Mouse (Mus musculus) intestine, embryonic 14.5 days (tissue): ENCODE measurements at regions not wholly inside any gene's neighbourhood (a gene's known extent, or its start where the extent isn't known, plus 50 kb on each side); places are given as distances from the start of the nearest gene placed in this dataset.

ENCODE experiments used
- ATAC-seq: fragments of 200-750 bp; cut with Nextera tagmentation; replicated peaks from 2 replicates; pipeline ENCODE4 v1.8.0; 2017; ENCODE audit warnings: low read depth, moderate number of reproducible peaks, moderate TSS enrichment, moderate library complexity; ENCODE audit not compliant: low FRiP score, low TSS enrichment
- DNase-seq: peaks from one replicate; pipeline ENCODE4 v3.0.0-alpha.2; 2018; ENCODE audit warnings: low spot score
- H3K27ac ChIP-seq: fragments of 300-500 bp; sonication (generic); 2 replicates; pipeline ENCODE4 v1.5.1; 2014; ENCODE audit warnings: low read depth, mild to moderate bottlenecking, control low read depth
- H3K27me3 ChIP-seq: fragments of 300-500 bp; sonication (generic); replicated peaks from 2 replicates; pipeline ENCODE4 v1.6.1; 2014; ENCODE audit warnings: low read length, control low read depth; ENCODE audit not compliant: control insufficient read depth, insufficient read depth
- H3K36me3 ChIP-seq: fragments of 300-500 bp; sonication (generic); 2 replicates; pipeline ENCODE4 v1.6.1; 2014; ENCODE audit warnings: low read length, control low read depth; ENCODE audit not compliant: control insufficient read depth, insufficient read depth
- H3K4me1 ChIP-seq: fragments of 300-500 bp; sonication (generic); replicated peaks from 2 replicates; pipeline ENCODE4 v1.6.1; 2014; ENCODE audit warnings: low read length, control low read depth, mixed read lengths; ENCODE audit not compliant: control insufficient read depth, insufficient read depth
- H3K4me2 ChIP-seq: fragments of 300-500 bp; sonication (generic); 2 replicates; pipeline ENCODE4 v1.6.1; 2014; ENCODE audit warnings: low read length
- H3K4me3 ChIP-seq: fragments of 300-500 bp; sonication (generic); 2 replicates; pipeline ENCODE4 v1.5.1; 2014; ENCODE audit warnings: low read depth, low read length, control low read depth, mixed read lengths
- H3K9ac ChIP-seq: fragments of 300-500 bp; sonication (generic); 2 replicates; pipeline ENCODE4 v1.6.1; 2014; ENCODE audit warnings: mild to moderate bottlenecking, low read length
- H3K9me3 ChIP-seq: fragments of 300-500 bp; sonication (generic); 2 replicates; pipeline ENCODE4 v1.6.1; 2016; ENCODE audit warnings: low read length, control low read depth; ENCODE audit not compliant: control insufficient read depth
- WGBS: fragments of 180-500 bp; shearing (Covaris S2); extraction: QIAGEN DNeasy Blood & Tissue Kit; methylation state at CpG from one replicate; pipeline ENCODE4 v1.1.7; 2014; 5-methylcytosine and 5-hydroxymethylcytosine counted together

DNA sequence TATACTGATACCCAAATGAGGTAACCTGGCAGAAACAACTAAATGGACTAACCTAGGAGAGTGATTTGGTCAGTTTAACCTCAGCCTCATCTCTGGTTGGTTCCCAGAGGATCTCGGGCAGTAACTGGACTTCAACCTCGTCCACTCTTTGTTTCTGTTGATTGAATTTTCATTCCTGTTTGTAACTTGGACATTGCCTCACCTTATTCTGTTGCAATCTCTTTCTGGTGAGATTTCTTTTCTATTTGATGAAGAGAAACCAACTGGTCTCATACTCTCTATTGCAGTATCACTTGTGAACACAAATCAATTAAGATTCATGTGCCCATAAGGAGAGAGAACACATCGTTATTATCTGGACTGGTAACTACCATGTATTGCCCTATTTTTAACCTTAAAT lies 163.3 kb upstream of the Ano5 start:
- no peaks in the 10 kb centered on the region for H3K4me1 ChIP-seq
- no peak overlapping the region for H3K9ac ChIP-seq
- WGBS: 80% methylated on average over 3 of the region's 3 CpGs
- H3K27ac ChIP-seq: no peak overlapping the region
- no peak overlapping the region for H3K4me3 ChIP-seq
- H3K36me3 ChIP-seq: no peaks in the 10 kb centered on the region
- DNase-seq (no peak), ATAC-seq (no peak)
- no peaks in the 10 kb centered on the region for H3K9me3 ChIP-seq
- no peaks in the 10 kb centered on the region for H3K27me3 ChIP-seq
- no peak overlapping the region for H3K4me2 ChIP-seq

DNA sequence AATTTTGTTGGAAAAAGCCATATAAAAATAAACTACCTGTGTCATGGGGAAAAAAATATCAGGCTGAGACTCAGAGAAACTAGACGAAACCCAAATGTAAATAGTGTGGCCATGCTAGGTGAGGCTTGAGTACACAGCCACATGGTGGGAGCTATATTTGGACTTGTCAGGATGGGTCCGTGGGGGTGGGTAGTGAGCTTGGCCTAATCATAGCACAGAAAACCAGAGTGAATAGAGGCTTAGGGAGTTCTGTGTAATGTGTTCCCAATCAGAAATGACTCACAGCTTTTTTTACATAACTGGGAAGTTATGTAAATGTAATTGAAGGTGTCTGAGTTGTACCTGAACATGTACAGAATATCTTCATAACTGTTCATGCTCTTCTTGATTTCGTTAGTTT lies 150.7 kb upstream of the Ano5 start:
- no peak overlapping the region for H3K4me2 ChIP-seq
- no peak overlapping the region for H3K9ac ChIP-seq
- no peaks in the 10 kb centered on the region for H3K36me3 ChIP-seq
- no peaks in the 10 kb centered on the region for H3K27me3 ChIP-seq
- no peaks in the 10 kb centered on the region for H3K4me1 ChIP-seq
- DNase-seq (no peak), ATAC-seq (no peak)
- H3K4me3 ChIP-seq: no peak overlapping the region
- WGBS: 59% methylated on average over 3 of the region's 3 CpGs
- no peaks in the 10 kb centered on the region for H3K9me3 ChIP-seq
- H3K27ac ChIP-seq: no peak overlapping the region

DNA sequence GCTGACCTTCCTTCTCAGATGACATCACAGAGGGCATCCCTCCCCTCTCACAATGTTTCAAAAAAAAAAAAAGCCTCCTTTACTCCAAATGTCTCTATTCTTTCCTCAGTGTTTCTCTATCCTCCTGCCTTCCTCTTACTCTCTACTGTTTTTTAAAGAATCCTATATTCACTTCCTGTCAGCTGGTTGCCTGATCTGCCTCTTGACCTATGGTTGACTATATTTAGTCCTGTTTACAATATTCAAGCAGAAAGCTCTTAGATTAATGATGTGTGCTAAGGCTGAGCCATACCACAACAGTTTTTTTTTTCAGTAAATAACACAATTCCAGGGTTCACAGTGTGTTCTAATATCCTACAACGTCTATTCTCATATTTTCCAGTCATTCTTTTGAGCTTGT lies 133.2 kb upstream of the Ano5 start:
- H3K4me1 ChIP-seq: no peaks in the 10 kb centered on the region
- H3K27ac ChIP-seq: no peak overlapping the region
- no peak overlapping the region for H3K4me3 ChIP-seq
- H3K9ac ChIP-seq: no peak overlapping the region
- no peak for ATAC-seq
- DNase-seq: no peak
- H3K36me3 ChIP-seq: no peaks in the 10 kb centered on the region
- no peaks in the 10 kb centered on the region for H3K27me3 ChIP-seq
- 67% methylated on average over 1 of the region's 1 CpGs for WGBS
- H3K4me2 ChIP-seq: no peak overlapping the region
- no peaks in the 10 kb centered on the region for H3K9me3 ChIP-seq
